Mouse (Mus musculus): ENCODE data around the gene Fam126a. TPM values are rescaled to one million over a fixed set of nuclear protein-coding genes. Genes with fewer than 3 reads are reported as not detected.

The Fam126a gene
- total RNA-seq, 2 experiments from 2014 or later, result 57.8 to 70.4 TPM

DNA sequence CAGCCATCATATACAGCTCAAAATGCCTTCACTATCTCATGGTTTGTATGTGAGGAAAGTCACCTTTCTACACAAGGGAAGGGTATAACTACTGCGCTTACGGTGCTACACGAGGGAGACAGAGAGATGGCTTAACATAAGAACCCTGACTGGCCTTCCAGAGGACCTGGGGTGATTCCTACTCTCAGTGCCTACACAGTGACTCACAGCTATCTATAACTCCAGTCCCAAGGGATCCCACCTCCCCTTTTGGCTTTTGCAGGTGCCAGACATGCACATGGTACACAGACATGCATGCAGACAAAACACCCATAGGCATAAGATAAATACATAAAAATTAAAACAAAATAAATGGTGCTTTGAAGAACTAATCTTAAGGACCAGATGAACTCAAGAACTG, 35.6 kb downstream of the Fam126a start:
- intact Hi-C loops (cut with DNase I), result loop anchor here (2.0 to 5.0 kb wide), 2 partner anchors 32 to 82 kb away; no protein-coding TSS in a partner anchor
- no peak for DNase-seq

GRCm38 (mm10) chr5:23994231-23994630, 36.3 kb downstream of the Fam126a start:
- intact Hi-C loops (cut with DNase I), result loop anchor here (2.0 to 5.0 kb wide), 2 partner anchors 33 to 83 kb away; no protein-coding TSS in a partner anchor
- no peak for DNase-seq

- DNase-seq, result no peak
- intact Hi-C loops (cut with DNase I), result loop anchor here (5.0 kb wide), 1 partner anchor 34 kb away; no protein-coding TSS in a partner anchor
Measured at GRCm38 (mm10) chr5:23993553-23993894, 37.0 kb downstream of the Fam126a start.

DNA sequence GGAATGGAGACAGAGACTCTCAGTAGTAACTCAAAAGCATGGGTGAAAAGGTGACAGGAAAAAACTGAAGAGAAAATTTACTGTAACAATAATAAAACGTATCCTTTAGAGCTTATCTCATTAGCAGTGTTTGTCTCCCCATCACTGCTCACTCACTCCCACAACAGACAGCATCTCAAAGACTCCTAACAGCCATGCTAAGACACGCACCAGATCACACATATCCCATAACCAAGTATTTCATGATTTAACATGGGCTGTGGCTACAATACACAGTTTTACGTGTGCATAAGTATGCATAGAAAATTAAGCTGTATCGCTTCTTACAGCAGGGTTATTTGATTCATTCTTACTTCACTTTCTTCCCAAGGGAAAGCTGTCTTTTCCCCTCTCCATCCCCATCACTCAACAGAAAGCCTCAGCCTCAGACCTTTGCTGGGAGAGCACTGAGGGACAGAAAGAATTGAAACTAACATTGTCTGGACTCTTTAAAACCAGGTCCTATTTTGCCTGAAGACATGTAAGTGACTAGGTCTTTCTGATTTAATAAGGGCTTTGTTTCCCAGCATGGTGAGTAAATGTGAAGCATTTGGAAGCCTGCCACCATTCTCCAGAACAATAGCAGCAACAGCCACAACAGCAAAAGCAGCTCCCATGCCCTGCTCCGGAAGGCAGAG, 37.5 kb downstream of the Fam126a start:
- peak; percentile 79 to 81 for DNase-seq
- intact Hi-C loops (cut with DNase I), result loop anchor here (5.0 kb wide), 1 partner anchor 34 kb away; no protein-coding TSS in a partner anchor

- no peak for DNase-seq
- intact Hi-C loops (cut with DNase I), result loop anchor here (5.0 kb wide), 1 partner anchor 37 kb away; no protein-coding TSS in a partner anchor
Measured at GRCm38 (mm10) chr5:23990001-23990400, 40.5 kb downstream of the Fam126a start.

- intact Hi-C loops (cut with DNase I), result no loop called here
- no peak for DNase-seq
Measured at GRCm38 (mm10) chr5:23987792-23988191, 42.7 kb downstream of the Fam126a start.

GRCm38 (mm10) chr5:23982081-23982480, 48.4 kb downstream of the Fam126a start:
- no peak for DNase-seq
- intact Hi-C loops (cut with DNase I), result no loop called here

DNA sequence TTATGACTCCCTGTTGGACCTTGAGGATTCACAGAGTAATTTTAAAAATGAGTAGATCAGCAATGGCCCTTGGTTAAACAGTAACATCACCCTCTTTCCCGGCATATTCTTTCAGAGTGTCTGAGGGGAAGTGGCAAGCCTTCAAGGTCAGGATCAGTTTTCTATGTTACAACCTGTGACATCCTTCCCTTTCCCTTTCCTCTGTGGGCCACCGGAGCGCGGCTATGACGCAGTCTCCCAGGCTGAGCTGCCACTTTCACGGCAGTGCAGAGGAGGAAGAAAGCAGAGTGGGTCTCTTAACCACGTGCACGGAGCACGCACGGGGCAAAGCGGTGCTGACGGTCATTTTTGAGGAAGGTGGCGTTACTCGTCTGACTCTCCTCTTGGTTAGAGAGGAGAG, 52.0 kb downstream of the Fam126a start:
- no peak for DNase-seq
- intact Hi-C loops (cut with DNase I), result no loop called here

- intact Hi-C loops (cut with DNase I), result no loop called here
- no peak for DNase-seq
Measured at GRCm38 (mm10) chr5:23974994-23975575, 55.4 kb downstream of the Fam126a start.

DNA sequence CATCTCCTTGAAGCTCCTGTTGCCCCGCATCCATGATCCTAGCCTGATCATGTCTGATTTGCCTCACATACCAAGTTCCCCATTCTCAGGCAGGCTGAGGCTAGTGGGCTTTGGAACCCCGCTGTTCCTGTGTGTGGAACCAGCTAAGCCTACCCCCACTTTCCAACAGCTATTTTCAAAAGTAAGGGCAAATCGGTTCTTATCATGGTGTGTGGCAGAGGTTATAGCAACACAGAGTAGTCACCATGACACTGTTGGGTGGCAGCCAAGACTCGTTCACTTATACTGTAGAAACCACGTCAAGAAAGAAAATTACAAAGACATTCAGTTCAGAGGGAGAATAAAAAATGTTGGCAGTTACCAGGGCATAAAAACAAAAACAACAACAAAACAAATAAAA, 62.8 kb downstream of the Fam126a start:
- intact Hi-C loops (cut with DNase I), result no loop called here
- DNase-seq, result peak; percentile 60 to 72

GRCm38 (mm10) chr5:23964599-23965165, 65.8 kb downstream of the Fam126a start:
- intact Hi-C loops (cut with DNase I), result loop anchor here (5.0 kb wide), 1 partner anchor 42 kb away; no protein-coding TSS in a partner anchor
- no peak for DNase-seq

DNA sequence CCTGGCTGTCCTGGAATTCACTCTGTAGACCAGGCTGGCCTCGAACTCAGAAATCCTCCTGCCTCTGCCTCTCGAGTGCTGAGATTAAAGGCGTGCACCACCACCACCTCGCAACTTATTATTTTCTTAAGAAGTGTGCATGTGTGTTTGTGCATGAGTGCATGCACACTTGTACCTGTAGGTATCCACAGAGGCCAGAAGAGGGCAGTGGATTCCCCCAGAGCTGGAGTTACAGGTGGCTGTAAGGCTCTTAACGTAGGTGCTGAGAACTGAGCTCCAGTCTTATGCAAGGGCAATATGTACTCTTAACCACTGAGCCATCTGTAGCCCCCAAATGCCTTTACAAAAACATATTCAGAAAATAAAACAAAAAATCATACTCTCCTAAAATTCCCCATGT, 77.4 kb downstream of the Fam126a start:
- intact Hi-C loops (cut with DNase I), result no loop called here
- DNase-seq, result no peak

GRCm38 (mm10) chr5:23948071-23948470, 82.4 kb downstream of the Fam126a start:
- intact Hi-C loops (cut with DNase I), result no loop called here
- no peak for DNase-seq

DNA sequence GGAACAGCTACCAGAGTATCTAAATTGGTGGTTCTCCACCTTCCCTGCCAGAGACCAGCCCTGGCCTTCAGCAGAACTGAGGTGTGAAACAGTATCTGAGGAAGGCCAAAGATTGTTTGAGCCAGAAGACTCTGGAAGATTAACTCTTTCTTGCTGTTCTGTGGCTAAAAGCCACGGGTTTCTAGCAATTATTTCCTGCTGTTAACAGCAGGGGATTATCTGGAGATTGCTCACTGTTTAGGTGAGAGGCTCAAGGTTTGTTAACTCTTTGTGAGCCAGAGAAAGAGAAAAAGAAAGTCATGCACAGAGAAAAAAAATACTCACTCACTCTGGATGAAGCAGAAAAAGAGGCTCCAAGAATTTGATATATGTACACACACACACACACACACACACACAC, 85.4 kb downstream of the Fam126a start:
- DNase-seq, result no peak
- intact Hi-C loops (cut with DNase I), result no loop called here

DNA sequence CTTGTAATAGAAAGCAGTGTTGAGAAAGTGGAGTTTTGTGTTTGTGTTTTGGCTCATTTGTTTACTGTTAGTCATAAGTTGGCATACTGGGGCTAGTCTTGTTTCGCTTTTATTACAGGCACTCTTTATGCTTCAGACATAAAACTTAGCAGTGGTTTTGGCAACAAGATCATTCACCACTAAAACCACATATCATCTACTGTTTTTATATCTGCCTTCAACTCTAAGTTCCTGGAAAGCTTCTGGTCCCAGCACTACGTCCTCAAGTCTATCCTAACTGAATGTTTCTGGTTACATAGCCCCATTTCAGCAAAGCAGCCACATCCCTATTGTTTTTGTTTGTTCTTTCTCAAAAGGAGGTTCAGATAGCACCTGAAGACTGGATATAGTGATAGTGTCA, 87.0 kb downstream of the Fam126a start:
- DNase-seq, result no peak
- intact Hi-C loops (cut with DNase I), result no loop called here

DNA sequence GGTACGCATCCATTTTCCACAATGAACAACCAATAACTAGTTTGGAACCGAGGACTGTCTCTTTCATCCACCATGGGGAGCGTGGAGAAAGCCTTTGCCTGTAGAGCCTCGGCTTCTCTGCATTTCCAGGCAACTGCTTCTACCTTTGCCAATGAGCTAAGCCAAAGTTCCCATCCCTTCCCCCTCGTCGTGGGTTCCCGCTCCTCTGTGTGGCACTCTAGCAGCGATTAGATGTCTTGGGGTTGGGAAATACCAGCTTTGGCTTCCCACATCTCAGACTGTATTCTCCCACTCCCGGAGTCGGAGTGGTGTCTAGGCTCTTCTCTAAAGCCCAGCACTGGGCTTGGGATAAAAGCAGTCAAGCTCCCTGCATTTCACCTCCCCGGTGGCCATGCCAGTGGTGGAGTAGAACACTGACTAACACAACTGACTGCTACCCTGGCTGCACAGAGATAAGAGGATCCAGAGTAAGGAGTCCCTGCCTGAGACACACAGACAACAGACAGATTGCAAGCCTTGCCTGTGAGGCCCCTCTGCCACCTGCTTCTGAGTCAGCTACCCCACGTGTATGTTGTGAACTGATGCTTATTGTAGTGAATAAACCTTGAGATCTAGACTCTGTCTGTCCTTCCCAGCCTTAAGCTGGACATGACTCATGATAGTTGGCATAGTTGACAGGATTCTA, 106.9 kb downstream of the Fam126a start:
- no peak for DNase-seq
- intact Hi-C loops (cut with DNase I), result loop anchor here (5.0 kb wide), 1 partner anchor 39 kb away; no protein-coding TSS in a partner anchor

- intact Hi-C loops (cut with DNase I), result loop anchor here (5.0 kb wide), 1 partner anchor 40 kb away; no protein-coding TSS in a partner anchor
- peak; percentile 32 to 39 for DNase-seq
Measured at GRCm38 (mm10) chr5:23922516-23923291, 107.8 kb downstream of the Fam126a start.

DNA sequence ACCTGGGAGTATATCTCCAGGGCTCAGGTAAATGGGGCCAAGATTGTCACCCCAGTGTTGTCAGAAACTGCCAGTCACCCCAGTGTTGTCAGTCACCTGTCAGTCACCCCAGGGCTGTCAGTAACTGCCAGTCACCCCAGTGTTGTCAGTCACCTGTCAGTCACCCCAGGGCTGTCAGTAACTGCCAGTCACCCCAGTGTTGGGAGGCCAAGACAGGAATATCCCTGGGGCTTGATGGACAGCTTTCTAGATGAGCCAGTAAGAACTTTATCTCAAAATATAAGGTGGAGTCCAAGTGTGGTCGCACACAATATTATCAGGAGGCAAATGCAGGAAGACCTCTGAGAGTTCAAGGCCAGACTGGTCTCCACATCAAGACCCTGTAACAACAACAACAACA, 109.2 kb downstream of the Fam126a start:
- no peak for DNase-seq
- intact Hi-C loops (cut with DNase I), result loop anchor here (5.0 kb wide), 1 partner anchor 41 kb away; no protein-coding TSS in a partner anchor

- peak; percentile 14 to 18 for DNase-seq
- intact Hi-C loops (cut with DNase I), result loop anchor here (5.0 kb wide), 1 partner anchor 42 kb away; no protein-coding TSS in a partner anchor
Measured at GRCm38 (mm10) chr5:23919892-23920731, 110.4 kb downstream of the Fam126a start.

All from heart, postnatal 10 days (tissue).